Mouse (Mus musculus) liver, embryonic 14 days (tissue): ENCODE data around the gene Serpine3. TPM values are rescaled to one million over a fixed set of nuclear protein-coding genes. Genes with fewer than 3 reads are reported as not detected.

Experiments used
- polyA plus RNA-seq: library from polyadenylated mRNA; depleted of rRNA; stranded (reverse); fragments of >200 nt; gene quantifications from 2 replicates; pipeline ENCODE4 v1.2.3, GENCODE M21; 2012; rRNA removed

Serpine3 gene
- polyA plus RNA-seq, result not detected in 2 replicates

GRCm38 (mm10) chr14:62663367-62663766 lies at the start of gene Serpine3:
Serpine3 (plus strand) TSS chr14:62663667.

Other genes with a start within 250 kb of the Serpine3 start
- 0.02 TPM in 1 of 2 replicates, not detected in the other for gene Gucy1b2, start 207.4 kb upstream of the Serpine3 start, polyA plus RNA-seq
- gene Fam124a, start 107.9 kb upstream of the Serpine3 start, polyA plus RNA-seq, result 1.8 and 2.6 TPM in 2 replicates
- gene Gm4131, start 96.7 kb upstream of the Serpine3 start, polyA plus RNA-seq, result not detected in 2 replicates
- gene Ints6, start 97.5 kb downstream of the Serpine3 start, polyA plus RNA-seq, result 8.3 and 11.9 TPM in 2 replicates
- gene Wdfy2, start 174.0 kb downstream of the Serpine3 start, polyA plus RNA-seq, result 1.6 and 2.1 TPM in 2 replicates